Mouse (Mus musculus): Measurements from ENCODE around the gene Zfp94. TPM values are rescaled to one million over a fixed set of nuclear protein-coding genes. Genes with fewer than 3 reads are reported as not detected.

Gene Zfp94
- polyA plus RNA-seq, 1 experiment, result 6.8 TPM

GRCm38 (mm10) chr7:24357899-24358298, 41.4 kb upstream of the Zfp94 start:
- peak; percentile 46 for DNase-seq
- Histone ChIP-seq H3K4me3 (ENCODE audit: control insufficient read depth, insufficient read depth, low read length) (no peak overlapping the region), H3K27me3 (ENCODE audit: control insufficient read depth, insufficient read depth, low read length) (no peaks in the 10 kb centered on the region), H3K4me1 (replicated peaks; ENCODE audit: control insufficient read depth, insufficient read depth, low read length) (no peaks in the 10 kb centered on the region; the same call in 1 of the 2 replicates), H3K27ac (ENCODE audit: control insufficient read depth, insufficient read depth, low read length) (no peak overlapping the region), H3K36me3 (ENCODE audit: control insufficient read depth, insufficient read depth, low read length) (no peaks in the 10 kb centered on the region)
- WGBS, result 50% methylated on average over 4 of the region's 4 CpGs
- TF ChIP-seq POLR2A (IDR thresholded peaks at IDR 0.05; ENCODE audit: control insufficient read depth, extremely low read depth, insufficient read depth, low read length, poor library complexity) (no peak), CTCF (IDR thresholded peaks at IDR 0.05; ENCODE audit: borderline replicate concordance, control insufficient read depth, extremely low read depth, insufficient read depth, low read length, poor library complexity) (peak; percentile 63; the same call in 1 of the 2 replicates)

- 88% methylated on average over 10 of the region's 10 CpGs for WGBS
- no peak for TF ChIP-seq CTCF (IDR thresholded peaks at IDR 0.05; ENCODE audit: borderline replicate concordance, control insufficient read depth, extremely low read depth, insufficient read depth, low read length, poor library complexity)
- no peak for TF ChIP-seq POLR2A (IDR thresholded peaks at IDR 0.05; ENCODE audit: control insufficient read depth, extremely low read depth, insufficient read depth, low read length, poor library complexity)
- H3K4me1 ChIP-seq (replicated peaks; ENCODE audit: control insufficient read depth, insufficient read depth, low read length), result no peaks in the 10 kb centered on the region
These were observed 39.6 kb upstream of the Zfp94 start for GRCm38 (mm10) chr7:24356081-24356480.

GRCm38 (mm10) chr7:24355646-24356045, 39.2 kb upstream of the Zfp94 start:
- WGBS, result 72% methylated on average over 6 of the region's 6 CpGs
- H3K4me3 ChIP-seq (ENCODE audit: control insufficient read depth, insufficient read depth, low read length), result no peak overlapping the region

More at GRCm38 (mm10) chr7:24356081-24356480, 39.6 kb upstream of the Zfp94 start:
- DNase-seq, result no peak
- Histone ChIP-seq H3K4me3 (ENCODE audit: control insufficient read depth, insufficient read depth, low read length) (no peak overlapping the region), H3K27me3 (ENCODE audit: control insufficient read depth, insufficient read depth, low read length) (no peaks in the 10 kb centered on the region), H3K27ac (ENCODE audit: control insufficient read depth, insufficient read depth, low read length) (no peak overlapping the region), H3K36me3 (ENCODE audit: control insufficient read depth, insufficient read depth, low read length) (no peaks in the 10 kb centered on the region)

GRCm38 (mm10) chr7:24348896-24349295, 32.4 kb upstream of the Zfp94 start, which contains the start of gene Lypd5:
Gene Lypd5 (plus strand): TSS chr7:24349196.
- 64% methylated on average over 6 of the region's 6 CpGs for WGBS
- H3K27ac ChIP-seq (ENCODE audit: control insufficient read depth, insufficient read depth, low read length), result no peak within 1 kb of the TSS
- H3K4me1 ChIP-seq (replicated peaks; ENCODE audit: control insufficient read depth, insufficient read depth, low read length), result no peaks in the 10 kb centered on the region
- H3K4me3 ChIP-seq (ENCODE audit: control insufficient read depth, insufficient read depth, low read length), result no peak within 1 kb of the TSS
- no peaks in the 10 kb centered on the region for H3K27me3 ChIP-seq (ENCODE audit: control insufficient read depth, insufficient read depth, low read length)
- DNase-seq, result no peak
- no peaks in the 10 kb centered on the region for H3K36me3 ChIP-seq (ENCODE audit: control insufficient read depth, insufficient read depth, low read length)
- TF ChIP-seq POLR2A (IDR thresholded peaks at IDR 0.05; ENCODE audit: control insufficient read depth, extremely low read depth, insufficient read depth, low read length, poor library complexity) (no peak), CTCF (IDR thresholded peaks at IDR 0.05; ENCODE audit: borderline replicate concordance, control insufficient read depth, extremely low read depth, insufficient read depth, low read length, poor library complexity) (no peak)

More at GRCm38 (mm10) chr7:24355646-24356045, 39.2 kb upstream of the Zfp94 start:
- Histone ChIP-seq H3K36me3 (ENCODE audit: control insufficient read depth, insufficient read depth, low read length) (no peaks in the 10 kb centered on the region), H3K27me3 (ENCODE audit: control insufficient read depth, insufficient read depth, low read length) (no peaks in the 10 kb centered on the region), H3K4me1 (replicated peaks; ENCODE audit: control insufficient read depth, insufficient read depth, low read length) (no peaks in the 10 kb centered on the region), H3K27ac (ENCODE audit: control insufficient read depth, insufficient read depth, low read length) (no peak overlapping the region)
- TF ChIP-seq POLR2A (IDR thresholded peaks at IDR 0.05; ENCODE audit: control insufficient read depth, extremely low read depth, insufficient read depth, low read length, poor library complexity), result no peak
- TF ChIP-seq CTCF (IDR thresholded peaks at IDR 0.05; ENCODE audit: borderline replicate concordance, control insufficient read depth, extremely low read depth, insufficient read depth, low read length, poor library complexity), result no peak
- DNase-seq, result no peak

DNA sequence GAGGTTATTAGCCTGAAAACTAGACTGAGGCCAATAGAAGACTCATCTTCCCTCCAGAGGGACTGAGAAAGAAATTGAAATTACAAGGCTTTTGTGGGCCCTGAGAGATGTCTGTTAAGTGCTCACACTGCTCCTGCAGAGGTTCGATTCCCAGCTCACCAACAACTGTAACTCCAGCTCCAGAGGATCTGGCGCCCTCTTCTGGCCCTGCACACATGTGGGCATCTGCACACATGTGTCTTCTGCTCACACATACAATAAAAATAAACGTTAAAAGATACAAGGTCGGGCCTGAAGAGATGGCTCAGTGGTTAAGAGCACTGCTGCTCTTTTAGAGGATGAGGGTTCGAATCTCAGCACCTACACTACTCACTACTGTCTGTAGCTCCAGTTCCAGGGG, 30.0 kb upstream of the Zfp94 start:
- Histone ChIP-seq H3K27me3 (ENCODE audit: control insufficient read depth, insufficient read depth, low read length) (no peaks in the 10 kb centered on the region), H3K36me3 (ENCODE audit: control insufficient read depth, insufficient read depth, low read length) (no peaks in the 10 kb centered on the region), H3K4me3 (ENCODE audit: control insufficient read depth, insufficient read depth, low read length) (no peak overlapping the region), H3K27ac (ENCODE audit: control insufficient read depth, insufficient read depth, low read length) (no peak overlapping the region), H3K4me1 (replicated peaks; ENCODE audit: control insufficient read depth, insufficient read depth, low read length) (no peaks in the 10 kb centered on the region)
- DNase-seq, result no peak
- TF ChIP-seq POLR2A (IDR thresholded peaks at IDR 0.05; ENCODE audit: control insufficient read depth, extremely low read depth, insufficient read depth, low read length, poor library complexity) (no peak), CTCF (IDR thresholded peaks at IDR 0.05; ENCODE audit: borderline replicate concordance, control insufficient read depth, extremely low read depth, insufficient read depth, low read length, poor library complexity) (no peak)
- 72% methylated on average over 5 of the region's 5 CpGs for WGBS

DNA sequence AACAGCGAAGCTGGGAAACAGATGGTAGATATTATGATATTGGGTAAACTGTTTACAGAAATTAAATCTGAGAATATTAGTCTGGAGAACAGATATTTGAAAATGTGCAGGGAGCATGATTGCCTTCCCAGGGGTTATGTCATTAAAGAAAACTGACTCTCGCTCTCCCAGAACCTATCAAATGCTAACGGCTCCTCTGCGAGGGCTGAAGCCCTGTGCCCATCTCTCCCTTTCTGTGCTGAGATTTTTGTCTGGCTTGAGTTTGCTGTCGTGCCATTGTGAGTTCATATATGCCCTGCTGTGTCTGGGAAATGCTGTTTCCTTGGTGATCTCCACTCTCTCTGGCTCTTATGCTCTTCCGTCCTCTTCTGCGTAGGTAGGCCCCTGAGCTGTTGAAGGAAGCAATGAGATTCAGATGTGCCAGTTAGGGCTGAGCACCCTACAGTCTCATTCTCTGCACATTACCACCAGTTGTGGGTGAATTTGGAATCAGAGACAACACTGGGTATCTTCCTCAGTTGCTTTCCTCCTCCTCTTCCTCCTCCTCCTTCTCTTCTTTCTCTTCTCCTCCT, 27.3 kb upstream of the Zfp94 start:
- Histone ChIP-seq H3K4me1 (replicated peaks; ENCODE audit: control insufficient read depth, insufficient read depth, low read length) (no peaks in the 10 kb centered on the region), H3K36me3 (ENCODE audit: control insufficient read depth, insufficient read depth, low read length) (no peaks in the 10 kb centered on the region), H3K27me3 (ENCODE audit: control insufficient read depth, insufficient read depth, low read length) (no peaks in the 10 kb centered on the region), H3K4me3 (ENCODE audit: control insufficient read depth, insufficient read depth, low read length) (no peak overlapping the region), H3K27ac (ENCODE audit: control insufficient read depth, insufficient read depth, low read length) (no peak overlapping the region)
- 82% methylated on average over 7 of the region's 7 CpGs for whole genome bisulfite sequencing
- no peak for DNase-seq
- no peak for TF ChIP-seq CTCF (IDR thresholded peaks at IDR 0.05; ENCODE audit: borderline replicate concordance, control insufficient read depth, extremely low read depth, insufficient read depth, low read length, poor library complexity)
- TF ChIP-seq POLR2A (IDR thresholded peaks at IDR 0.05; ENCODE audit: control insufficient read depth, extremely low read depth, insufficient read depth, low read length, poor library complexity), result no peak

Data from thymus, adult 2 months (tissue).